Mouse (Mus musculus): ENCODE data around the gene Polr2l.
A peak's percentile ranks its signal among the peaks of the same experiment; 100 is the strongest.

The Polr2l gene

DNA sequence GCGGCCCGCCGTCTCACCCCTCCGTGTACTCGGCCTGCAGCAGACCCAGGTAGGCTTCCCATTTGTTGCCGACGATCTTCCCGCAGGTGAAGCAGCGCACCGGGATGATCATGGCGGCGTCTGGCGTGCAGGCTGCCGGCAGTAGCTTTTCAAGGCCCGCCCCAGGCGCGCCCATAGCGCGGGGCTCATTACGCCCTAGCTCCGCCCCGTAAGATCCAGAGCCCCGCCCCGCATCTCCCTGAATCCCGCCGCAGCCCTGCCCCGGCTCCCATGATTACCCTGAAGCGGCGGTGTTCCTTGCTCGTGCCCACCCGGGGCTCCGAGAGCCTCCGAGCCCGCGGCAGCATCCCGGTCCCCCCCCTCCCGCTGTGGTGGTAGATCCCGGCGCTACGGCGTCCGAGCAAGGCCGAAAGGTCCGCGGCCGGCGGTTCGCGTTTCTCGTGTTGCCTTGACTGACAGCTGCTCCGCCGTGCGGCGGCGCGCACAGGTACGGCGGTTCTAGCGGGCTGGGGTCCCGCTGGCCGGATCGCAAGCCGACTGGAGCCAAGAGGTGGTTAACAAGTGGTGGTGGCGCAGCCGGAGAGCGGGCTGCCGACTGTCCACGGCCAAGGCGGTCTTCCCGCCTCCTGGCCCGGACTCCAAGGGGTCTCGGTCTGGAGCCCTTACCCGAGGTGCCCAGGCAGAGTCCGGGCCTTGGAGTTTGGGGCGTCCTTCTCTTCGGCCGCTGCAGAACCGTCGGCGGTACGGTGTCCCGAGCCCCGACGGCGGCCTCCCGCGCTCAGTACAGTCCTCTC, at the start of gene Polr2l, which contains the start of gene Tspan4:
Gene Polr2l, minus strand, starts transcription at position 122 of the 794 bp plus-strand sequence.
Gene Tspan4, plus strand, starts transcription at position 230 of the 794 bp plus-strand sequence.
- DNase-seq (ENCODE audit: low spot score) = peak; percentile 75

DNA sequence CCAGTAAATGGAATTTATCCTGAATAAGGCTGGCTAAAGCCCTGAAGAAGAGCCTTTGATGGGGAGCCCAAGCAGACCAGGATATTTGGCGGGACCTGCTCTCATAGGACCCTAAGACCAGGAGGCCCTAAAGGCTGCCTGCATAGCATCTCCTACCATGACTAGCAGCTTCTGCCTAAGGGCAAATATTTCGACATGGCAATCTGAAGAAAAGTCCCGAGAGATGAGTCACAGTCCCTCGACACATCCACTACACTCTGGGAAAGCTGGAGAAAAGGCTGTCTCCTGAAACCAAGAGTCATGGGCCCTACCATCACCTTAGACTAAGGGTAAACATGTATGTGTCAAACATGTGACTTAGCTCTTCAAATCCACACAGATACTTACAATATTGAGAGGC, 49.3 kb upstream of the Polr2l start:
- no peak for DNase-seq (ENCODE audit: low spot score)

DNA sequence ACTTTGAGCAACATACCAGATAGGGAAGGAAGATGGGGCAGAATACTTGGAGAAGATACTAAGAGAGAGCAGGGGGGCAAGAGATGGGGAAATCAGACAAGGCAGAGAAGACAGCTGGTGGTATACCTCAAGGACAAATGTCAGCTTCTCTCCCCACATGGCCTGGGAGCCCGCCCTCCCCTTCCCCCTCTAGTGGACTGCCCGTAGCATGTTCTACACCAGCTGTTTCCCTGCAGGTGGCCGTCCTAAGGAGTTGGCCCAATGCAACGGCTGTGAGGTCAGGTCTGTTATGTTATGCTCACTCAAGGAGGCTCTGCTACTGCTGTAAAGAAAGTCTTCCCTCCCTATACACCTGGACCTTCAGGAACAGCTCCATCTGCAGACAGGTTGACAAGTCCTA, 48.1 kb upstream of the Polr2l start:
- no peak for DNase-seq (ENCODE audit: low spot score)

DNA sequence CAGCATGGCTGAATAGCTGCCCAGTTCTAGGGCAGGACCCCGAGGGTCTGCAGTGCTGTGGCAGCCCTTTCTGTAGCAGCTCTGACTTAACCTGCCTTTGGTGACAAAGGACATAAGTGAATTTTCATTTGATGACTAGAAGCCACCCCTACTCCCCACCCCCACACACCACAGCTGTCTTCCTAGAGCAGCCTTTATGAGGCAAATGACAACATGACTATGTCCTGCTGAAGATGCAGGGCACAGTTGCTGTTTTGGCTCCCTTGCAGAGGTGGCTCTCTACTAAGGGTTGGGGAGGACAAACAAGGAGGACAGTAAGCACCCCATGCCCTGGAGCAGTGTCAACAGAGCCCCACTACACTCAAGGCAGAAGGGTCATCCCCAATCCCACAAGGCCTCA, 44.9 kb upstream of the Polr2l start:
- DNase-seq (ENCODE audit: low spot score) = no peak

DNA sequence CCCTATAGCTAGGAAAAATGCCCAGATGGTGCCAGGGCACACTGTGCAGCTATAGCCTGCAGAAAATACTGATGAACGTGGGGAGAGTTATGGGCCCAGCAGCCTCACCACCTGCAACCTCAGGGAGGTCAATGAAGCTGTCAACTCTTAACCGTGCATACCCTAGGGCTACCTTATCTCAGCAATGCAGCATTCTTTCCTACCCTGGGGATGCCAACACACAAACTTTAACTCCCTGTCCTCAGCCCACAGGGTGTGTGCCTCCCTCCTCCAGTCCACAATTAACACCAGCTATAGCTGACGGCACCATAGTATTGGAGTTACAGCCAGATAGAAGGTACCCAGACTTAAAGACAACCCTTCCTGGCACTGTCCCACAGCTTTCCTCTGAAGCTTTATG, 44.0 kb upstream of the Polr2l start:
- DNase-seq (ENCODE audit: low spot score) = no peak

DNA sequence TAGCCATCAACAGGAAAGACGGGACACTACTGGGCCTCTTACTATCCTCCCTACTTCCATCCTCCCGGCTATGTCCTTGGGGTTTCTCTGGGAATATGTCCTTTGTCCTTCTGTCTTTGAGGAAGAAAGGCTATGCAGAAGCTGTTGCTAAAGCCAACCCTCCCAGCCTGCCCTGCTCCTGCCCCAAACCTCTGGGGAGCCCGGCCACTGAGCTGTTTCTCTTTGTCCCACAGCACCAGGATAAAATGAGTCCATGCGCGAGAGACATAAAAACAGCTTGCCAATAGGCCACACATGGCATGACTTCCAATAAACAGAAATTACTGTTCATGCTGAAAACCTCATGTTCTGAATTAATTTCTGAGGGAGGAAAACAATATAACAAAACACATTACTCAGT, 43.4 kb upstream of the Polr2l start:
- no peak for DNase-seq (ENCODE audit: low spot score)

DNA sequence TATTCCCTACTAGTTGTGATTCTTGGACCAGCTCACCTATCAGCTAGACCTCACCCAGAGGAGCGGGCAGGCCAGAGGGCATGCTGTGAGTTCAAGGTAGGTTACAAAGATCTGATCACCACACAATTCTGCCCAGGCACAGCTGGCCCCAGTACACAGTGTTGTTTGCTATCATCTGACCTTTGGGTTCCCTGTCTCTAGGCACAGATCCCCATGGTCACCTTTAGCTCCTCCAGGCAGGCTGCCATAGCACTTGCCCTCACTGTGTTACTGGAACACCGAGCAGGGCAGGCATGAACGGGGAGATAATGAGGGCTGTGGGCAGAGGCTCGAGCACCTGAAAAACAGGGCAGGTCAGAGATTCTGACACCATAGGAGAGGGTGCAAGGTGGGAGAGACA, 42.7 kb upstream of the Polr2l start:
- no peak for DNase-seq (ENCODE audit: low spot score)

DNA sequence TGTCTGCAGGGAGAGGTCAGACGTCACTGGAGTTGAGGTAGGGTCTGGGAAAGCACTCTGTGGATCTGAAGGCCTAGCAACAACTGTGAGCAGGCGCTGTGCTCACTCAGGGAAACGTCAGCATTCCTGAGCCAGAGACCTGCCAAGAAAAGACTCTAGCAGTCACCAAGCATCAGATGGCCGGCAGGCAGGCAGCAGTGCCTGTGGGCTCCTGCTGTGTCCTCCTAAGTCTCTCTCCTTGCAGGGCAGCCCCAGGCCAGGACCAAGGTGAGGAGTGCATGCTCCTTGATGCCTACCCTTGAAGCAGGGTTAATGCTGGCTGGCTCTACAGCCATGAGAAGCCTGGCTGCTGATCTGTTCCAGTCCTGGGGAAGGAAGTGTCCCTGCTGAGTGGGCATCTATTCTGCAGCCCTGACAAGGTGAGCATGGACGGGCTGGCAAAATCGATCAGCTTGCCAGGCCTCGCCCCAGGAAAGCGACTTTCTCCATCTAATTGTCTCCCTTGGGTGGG, 35.8 kb upstream of the Polr2l start:
- no peak for DNase-seq (ENCODE audit: low spot score)

DNA sequence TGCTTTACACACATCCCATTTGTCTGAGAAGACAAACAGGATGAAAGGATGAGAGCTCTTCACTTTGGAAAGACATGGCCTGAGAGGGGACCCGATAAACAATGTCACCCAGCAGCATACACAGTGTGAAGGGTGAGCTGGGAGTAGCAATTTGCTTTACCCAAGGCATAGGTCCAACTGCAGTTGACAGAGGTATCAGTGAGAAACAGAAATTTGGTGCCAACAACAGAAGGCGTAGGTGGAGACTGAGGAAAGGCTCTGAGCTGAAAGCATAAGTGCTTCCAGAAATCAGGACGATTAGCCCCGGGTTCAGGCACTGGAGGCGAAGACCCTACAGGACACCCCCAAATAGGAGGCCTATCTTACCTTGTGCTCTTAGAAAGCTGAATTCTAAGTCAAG, 35.3 kb upstream of the Polr2l start:
- no peak for DNase-seq (ENCODE audit: low spot score)

DNA sequence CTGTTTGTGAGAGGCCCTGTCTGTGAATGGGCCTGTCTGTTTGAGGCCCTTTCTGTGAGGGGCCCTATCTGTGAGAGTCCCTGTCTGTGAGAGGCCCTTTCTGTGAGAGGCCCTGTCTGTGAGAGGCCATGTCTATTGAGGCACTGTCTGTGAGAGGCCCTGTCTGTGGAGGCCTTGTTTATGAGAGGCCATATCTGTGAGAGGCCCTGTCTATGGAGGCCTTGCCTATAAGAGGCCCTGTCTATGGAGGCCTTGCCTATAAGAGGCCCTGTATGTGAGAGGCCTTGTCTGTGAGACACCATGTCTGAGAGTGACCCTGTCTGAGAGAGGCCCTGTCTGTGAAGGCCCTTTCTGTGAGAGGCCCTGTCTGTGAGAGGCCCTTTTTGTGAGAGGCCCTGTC, 33.2 kb upstream of the Polr2l start:
- DNase-seq (ENCODE audit: low spot score) = no peak

DNA sequence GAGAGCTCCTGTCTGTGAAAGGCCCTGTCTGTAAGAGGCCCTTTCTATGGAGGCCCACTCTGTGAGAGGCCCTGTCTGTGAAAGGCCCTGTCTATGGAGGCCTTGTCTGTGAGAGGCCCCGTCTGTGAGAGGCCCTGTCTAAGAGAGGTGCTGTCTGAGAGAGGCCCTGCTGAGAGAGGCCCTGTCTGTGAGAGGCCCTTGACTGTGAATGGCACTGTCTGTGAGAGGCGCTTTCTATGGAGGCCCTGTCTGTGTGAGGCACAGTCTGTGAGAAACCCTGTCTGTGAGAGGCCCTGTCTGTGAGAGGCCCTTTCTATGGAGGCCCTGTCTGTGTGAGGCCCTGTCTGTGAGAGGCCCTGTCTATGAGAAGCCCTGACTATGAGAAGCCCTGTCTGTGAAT, 31.3 kb upstream of the Polr2l start:
- DNase-seq (ENCODE audit: low spot score) = no peak

DNA sequence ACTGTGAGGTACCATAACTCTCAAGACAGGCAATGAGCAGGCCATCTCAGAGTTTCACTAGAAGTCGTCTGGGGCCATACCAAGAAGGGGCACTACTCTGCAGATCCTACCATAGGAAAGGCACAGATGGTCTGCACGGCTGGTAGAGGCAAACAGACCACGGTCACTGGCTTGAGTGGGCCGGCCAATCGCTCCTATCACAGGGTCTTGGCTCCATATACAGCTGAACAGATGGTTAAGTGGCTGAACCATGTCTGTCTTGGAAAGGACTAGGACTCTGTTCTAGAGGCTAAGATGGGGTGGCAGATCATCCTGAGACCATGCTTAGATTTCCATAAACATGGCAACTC, 27.6 kb upstream of the Polr2l start:
- no peak for DNase-seq (ENCODE audit: low spot score)

DNA sequence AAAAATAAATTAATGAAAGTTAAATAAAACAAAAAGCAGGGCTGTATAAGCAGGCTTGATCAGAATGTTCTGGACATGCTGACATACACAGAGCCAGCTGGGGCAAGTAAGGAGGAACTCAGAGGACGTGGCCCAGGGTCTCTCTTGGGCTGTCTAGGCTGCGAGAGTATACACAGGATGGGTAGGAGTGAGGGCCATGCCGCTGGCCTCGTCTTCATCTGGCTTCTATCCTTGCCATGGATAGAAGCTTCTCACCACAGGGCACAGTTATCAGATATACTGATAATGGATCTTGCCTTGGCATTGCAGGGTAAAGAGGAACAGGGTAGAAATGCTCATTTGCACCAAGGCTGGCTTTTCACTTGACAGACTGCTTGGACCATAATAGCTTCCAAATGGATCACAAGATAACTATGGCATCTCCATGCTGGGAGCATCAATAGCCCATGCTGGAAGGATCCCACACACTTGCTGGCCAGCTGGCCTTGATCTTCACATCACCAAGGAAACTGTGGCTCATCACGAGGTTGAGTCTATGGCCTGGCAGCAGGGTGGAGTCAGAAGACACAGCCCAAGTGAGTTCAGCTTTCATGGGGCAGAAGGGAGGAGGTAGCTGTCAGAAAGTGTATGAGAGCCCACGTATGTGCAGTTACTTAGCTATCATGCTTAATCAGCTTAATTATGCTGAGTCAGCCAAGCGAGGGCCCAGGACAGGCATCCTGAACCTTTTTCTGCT, 27.1 kb upstream of the Polr2l start:
- DNase-seq (ENCODE audit: low spot score) = no peak

DNA sequence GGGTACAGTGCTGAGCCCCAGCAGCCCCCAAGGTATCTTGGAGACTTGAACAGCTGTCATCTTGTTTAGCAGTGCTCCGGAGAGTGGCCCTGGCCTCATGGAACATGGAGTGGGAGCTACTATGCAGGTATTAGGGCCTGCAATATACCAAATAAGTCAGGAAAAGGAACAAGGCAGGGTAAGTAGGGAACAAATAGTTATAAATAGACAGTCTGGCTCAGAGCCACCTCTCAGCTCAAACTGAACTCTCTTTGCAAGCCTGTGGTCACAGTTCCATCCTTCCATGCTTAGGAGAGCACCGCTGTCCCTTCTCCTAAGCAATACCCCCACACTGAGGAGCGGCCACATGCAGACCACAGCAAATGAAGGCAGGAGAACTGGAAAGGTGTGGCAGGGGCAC, 22.7 kb upstream of the Polr2l start:
- no peak for DNase-seq (ENCODE audit: low spot score)

DNA sequence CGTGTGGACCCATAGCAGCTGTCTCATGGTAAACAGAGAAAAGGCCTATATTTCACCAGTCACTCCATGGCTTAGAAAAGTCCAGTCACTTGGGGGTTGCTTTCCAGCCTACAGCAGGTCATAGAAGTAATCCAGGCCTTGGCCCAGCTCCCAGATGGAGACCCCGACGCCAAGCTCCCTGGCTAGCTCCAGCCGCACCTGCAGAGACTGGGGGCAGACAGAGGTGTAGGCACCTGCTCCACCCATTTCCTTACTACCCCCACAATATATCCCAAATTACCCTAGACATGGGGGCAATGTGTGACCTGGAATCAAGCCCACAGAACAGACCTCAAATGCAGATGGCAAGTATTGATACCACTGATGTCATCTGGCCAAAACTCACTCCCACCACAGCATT, 21.0 kb upstream of the Polr2l start:
- DNase-seq (ENCODE audit: low spot score) = no peak

DNA sequence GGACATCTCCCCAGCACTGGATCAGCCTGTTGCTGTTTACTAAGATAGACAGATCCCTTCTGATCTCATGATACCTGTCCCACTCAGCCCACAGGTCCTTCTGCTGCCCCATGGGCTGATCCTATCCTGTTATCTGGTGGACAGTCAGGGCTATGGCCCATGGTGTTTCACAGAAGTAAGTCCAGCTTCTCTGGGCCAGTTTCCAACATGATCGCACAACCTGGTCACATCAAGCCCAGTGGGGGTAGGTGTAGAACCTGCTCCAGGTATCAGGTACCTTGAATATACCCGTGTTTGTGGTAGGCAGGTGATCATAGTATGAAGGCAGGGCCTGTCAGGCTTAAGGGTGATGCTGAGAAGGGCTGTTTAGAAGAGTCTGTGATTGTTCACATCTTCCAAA, 20.4 kb upstream of the Polr2l start:
- DNase-seq (ENCODE audit: low spot score) = no peak

DNA sequence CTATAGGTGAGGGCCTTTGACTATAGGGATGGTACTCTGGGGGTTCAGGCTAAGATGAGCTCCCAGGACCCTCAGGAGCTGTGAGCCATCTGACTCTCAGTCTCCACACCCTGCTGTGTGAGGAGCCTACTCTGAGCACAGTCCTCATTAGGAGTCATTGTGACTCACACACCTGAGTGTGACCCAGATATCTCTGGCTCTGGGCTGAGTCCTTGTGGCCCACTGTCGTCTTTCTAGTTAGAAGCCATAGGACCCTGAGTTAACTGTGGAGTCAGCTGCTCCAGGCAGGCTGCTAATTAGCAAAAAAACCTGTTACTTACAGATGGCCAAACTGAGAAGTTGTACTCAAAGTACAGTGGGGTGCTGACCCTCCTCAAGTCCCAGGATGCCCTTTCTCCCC, 18.8 kb upstream of the Polr2l start:
- no peak for DNase-seq (ENCODE audit: low spot score)

DNA sequence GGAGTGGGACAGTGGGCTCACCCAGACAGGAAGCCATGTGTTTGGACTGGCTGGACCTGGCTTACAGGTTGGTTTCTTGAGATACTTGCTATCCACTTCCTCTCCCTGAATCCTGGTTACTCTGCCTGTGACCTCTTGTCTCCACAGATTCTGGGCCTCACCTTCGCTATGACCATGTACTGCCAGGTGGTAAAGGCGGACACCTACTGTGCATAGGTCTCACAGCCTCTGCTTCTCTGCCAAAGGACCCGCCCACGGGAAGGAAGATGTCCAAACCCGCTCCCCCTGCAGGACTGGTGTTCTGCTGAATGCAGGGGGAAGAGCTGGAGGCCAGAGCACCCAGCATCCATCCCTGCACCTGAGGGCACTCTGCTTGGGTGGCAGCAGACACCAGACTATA, 17.8 kb upstream of the Polr2l start:
- no peak for DNase-seq (ENCODE audit: low spot score)

DNA sequence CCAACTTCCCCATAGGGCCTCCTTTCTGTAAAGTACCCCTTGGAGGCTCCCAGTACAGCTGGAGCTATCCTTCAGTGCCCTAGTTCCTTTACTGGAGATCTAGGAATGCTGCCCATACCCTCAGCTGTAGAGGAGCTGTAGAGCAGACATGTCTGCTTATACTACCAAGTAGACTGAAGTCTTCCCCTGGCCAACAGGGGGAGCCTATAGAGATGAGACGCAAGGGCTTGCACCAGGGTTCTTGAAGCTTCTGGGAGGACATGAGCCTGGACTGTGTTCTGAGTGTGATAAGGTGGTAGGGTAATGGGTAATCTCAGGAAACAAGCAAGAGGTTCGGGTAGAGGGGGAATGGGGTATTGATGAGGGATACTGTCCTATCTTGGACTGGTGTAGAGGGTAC, 16.2 kb upstream of the Polr2l start:
- DNase-seq (ENCODE audit: low spot score) = no peak

DNA sequence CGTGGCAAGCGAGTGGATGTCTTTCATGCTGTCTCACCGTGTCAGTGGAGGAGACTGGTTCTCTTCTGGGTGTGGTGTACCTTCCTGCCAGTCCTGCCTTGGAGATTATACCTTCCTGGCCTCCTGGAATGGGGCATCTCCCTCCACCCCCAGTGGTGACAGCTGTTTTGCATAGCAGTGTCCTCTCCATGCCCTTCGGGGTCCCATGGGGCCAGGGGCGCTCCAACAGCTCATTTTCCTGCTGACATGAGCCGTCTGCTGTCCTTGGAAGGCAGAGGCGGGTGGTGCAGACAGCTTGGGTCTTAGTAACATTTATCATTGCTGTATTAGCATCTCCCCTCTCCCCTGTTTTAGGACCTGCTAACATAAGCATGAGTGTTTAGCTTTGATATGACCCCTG, 12.2 kb upstream of the Polr2l start:
- DNase-seq (ENCODE audit: low spot score) = no peak

DNA sequence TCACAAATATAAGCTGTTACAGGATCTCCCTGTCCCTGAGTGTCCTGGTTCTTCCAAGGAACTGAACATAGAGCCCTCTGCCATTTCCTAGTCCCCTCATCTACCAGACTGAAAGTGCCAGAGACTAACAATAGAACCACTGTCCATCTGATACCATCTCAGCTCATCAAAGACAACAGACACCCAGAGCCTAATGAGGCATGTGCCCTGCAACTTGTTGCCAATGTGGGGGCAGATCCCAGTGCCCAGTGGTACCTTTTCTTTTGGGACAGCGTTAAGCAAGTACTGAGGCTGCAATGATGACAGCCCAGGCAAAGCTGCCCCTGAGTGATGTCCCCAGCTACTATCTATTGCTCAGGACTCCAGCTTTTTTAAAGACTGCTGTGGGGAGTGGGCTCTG, 11.3 kb upstream of the Polr2l start:
- no peak for DNase-seq (ENCODE audit: low spot score)

DNA sequence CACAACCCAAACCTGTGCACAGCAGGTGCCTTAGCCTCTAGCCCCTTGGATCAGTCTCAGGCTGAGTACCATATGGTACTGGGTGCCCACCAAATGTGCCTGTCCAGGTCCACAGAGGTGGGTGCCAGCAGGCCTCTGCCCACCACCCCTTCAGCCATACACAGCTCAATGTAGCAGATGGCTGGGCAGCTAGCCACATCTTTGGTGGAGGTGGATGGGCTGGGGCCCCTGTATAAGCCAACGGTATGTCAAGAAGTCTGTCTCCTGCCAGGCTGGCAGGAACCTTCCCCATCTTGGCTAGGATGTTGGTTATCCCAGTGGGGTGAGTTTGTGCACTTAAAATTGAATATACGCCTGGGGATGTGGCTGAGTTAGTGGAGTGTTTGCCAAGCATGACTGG, 10.7 kb upstream of the Polr2l start:
- no peak for DNase-seq (ENCODE audit: low spot score)

DNA sequence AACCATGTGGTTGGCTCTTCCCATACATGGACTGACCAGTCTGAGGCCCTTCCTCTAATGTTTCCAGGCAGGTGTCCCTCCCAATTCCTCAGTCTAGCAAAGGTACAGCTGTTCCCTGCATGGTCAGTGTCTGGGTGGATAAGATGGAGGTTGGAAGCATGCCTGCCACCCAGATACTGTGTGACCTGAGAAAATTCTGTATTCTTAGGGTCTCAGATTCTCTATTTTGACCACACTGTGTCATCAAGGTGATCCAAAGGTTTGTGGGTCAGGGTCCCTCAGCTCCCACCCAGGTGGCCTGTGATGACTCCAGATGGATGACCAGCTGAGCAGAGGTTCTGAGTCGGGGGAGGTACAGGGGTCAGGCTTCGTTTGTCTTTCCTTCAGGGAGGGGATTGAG, 10.3 kb upstream of the Polr2l start:
- DNase-seq (ENCODE audit: low spot score) = no peak
